Mouse (Mus musculus) ES-E14 (cell line): ENCODE data around the gene Stim2. TPM values are rescaled to one million over a fixed set of nuclear protein-coding genes. Genes with fewer than 3 reads are reported as not detected.

Source experiments
- DNase-seq: peaks from one replicate; pipeline ENCODE4 v3.0.0-alpha.2; 2013; ENCODE audit warnings: low read depth, low spot score
- H3K27ac ChIP-seq: 2 replicates; pipeline ENCODE4 v1.5.1; 2012; ENCODE audit warnings: low read depth, mild to moderate bottlenecking, low read length, moderate library complexity, mixed read lengths; ENCODE audit not compliant: poor library complexity, insufficient read depth, severe bottlenecking
- H3K36me3 ChIP-seq: 2 replicates; pipeline ENCODE4 v1.6.1; 2012; ENCODE audit warnings: mild to moderate bottlenecking, low read length, moderate library complexity, mixed read lengths; ENCODE audit not compliant: control insufficient read depth, poor library complexity, insufficient read depth, severe bottlenecking
- H3K4me1 ChIP-seq, 2 experiments: fragments of 150-350 bp in 1 of 2; sonication (generic) in 1 of 2; 2 replicates each; pipeline ENCODE4 v1.6.1; 2012; ENCODE audit warnings: low read length in 2 of 2, mild to moderate bottlenecking in 1 of 2, mixed read lengths in 1 of 2; ENCODE audit not compliant: control insufficient read depth in 2 of 2, insufficient read depth in 2 of 2, poor library complexity in 1 of 2
- H3K4me3 ChIP-seq, 2 experiments: fragments of 150-350 bp in 1 of 2; sonication (generic) in 1 of 2; 2 replicates each; pipeline ENCODE4 v1.5.1; 2012; ENCODE audit warnings: low read length in 2 of 2, low read depth in 1 of 2, mild to moderate bottlenecking in 1 of 2, mixed read lengths in 1 of 2; ENCODE audit not compliant: insufficient read depth in 1 of 2, poor library complexity in 1 of 2, severe bottlenecking in 1 of 2
- H3K9ac ChIP-seq: 2 replicates; pipeline ENCODE4 v1.6.1; 2012; ENCODE audit warnings: low read depth, mild to moderate bottlenecking, low read length, mixed read lengths; ENCODE audit not compliant: poor library complexity, insufficient read depth, severe bottlenecking
- H3K9me3 ChIP-seq: fragments of 150-350 bp; sonication (generic); 2 replicates; pipeline ENCODE4 v1.6.1; 2012; ENCODE audit warnings: low read depth, mild to moderate bottlenecking, low read length; ENCODE audit not compliant: control insufficient read depth, insufficient read depth
- CHD2 ChIP-seq: IDR thresholded peaks from 2 replicates; pipeline ENCODE4 v1.6.1; 2014; ENCODE audit warnings: mild to moderate bottlenecking, low read depth, low read length, inconsistent platforms
- HCFC1 ChIP-seq: IDR thresholded peaks from 2 replicates; pipeline ENCODE4 v1.6.1; 2012; ENCODE audit warnings: low read length, inconsistent platforms, borderline replicate concordance; ENCODE audit not compliant: insufficient read depth
- MAFK ChIP-seq: IDR thresholded peaks from 2 replicates; pipeline ENCODE4 v1.6.1; 2014; ENCODE audit warnings: mild to moderate bottlenecking, low read depth, low read length, inconsistent platforms; ENCODE audit not compliant: insufficient read depth
- ZC3H11A ChIP-seq: IDR thresholded peaks from 2 replicates; pipeline ENCODE4 v1.6.1; 2012; ENCODE audit warnings: low read depth, mild to moderate bottlenecking, inconsistent platforms, low read length, borderline replicate concordance
- ZNF384 ChIP-seq: IDR thresholded peaks from 2 replicates; pipeline ENCODE4 v1.6.1; 2012; ENCODE audit warnings: low read depth, low read length, inconsistent platforms
- in situ Hi-C, 2 experiments: fragments of 600-800 bp; cut with MboI; formaldehyde crosslinking; loops; one replicate each; pipeline ENCODE4 v1.15.1; 2025; ENCODE audit warnings: low sequenced_read_pairs in 2 of 2, inconsistent platforms in 1 of 2; ENCODE audit not compliant: unreplicated experiment in 2 of 2
- total RNA-seq: library from RNA; depleted of rRNA; stranded (reverse); fragments of 300-350 nt; gene quantifications from 2 replicates; pipeline ENCODE4 v1.2.3, GENCODE M21; 2012

Gene Stim2
- total RNA-seq, 1 experiment = 22.0 TPM

DNA sequence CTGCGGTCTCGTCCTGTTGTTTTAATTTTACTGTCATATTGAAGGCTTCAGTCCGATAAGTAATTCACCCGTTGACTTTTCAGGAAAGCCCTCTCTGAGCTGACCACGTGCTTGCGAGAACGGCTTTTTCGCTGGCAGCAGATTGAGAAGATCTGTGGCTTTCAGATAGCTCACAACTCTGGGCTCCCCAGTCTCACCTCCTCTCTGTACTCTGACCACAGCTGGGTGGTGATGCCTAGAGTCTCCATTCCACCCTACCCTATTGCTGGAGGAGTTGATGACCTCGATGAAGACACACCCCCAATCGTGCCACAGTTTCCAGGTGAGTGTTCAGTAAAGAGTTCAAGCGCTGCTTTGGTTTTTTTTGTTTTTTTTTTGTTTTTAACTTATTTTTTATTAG is 112.5 kb downstream of the Stim2 start:
- Histone ChIP-seq H3K9me3 (no peaks in the 10 kb centered on the region), H3K9ac (no peak overlapping the region), H3K4me1 (no peaks in the 10 kb centered on the region), H3K27ac (no peak overlapping the region), H3K36me3 (peaks cover under 1% of the 10 kb centered on the region; the same call in 1 of the 2 replicates), H3K4me3 (no peak overlapping the region)
- in situ Hi-C loops = loop anchor here (10.0 to 25.0 kb wide), 3 partner anchors 236 to 798 kb away; no protein-coding TSS in a partner anchor
- no peak for TF ChIP-seq HCFC1
- no peak for TF ChIP-seq ZC3H11A
- no peak for TF ChIP-seq ZNF384
- TF ChIP-seq CHD2 = no peak
- no peak for TF ChIP-seq MAFK
- no peak for DNase-seq

GRCm38 (mm10) chr5:54113284-54113683 is 115.0 kb downstream of the Stim2 start:
- TF ChIP-seq ZC3H11A = peak; percentile 65; the same call in 1 of the 2 replicates
- no peak for TF ChIP-seq MAFK
- H3K4me3 ChIP-seq = no peak overlapping the region
- no peaks in the 10 kb centered on the region for H3K9me3 ChIP-seq
- no peaks in the 10 kb centered on the region for H3K4me1 ChIP-seq
- in situ Hi-C loops = loop anchor here (10.0 to 25.0 kb wide), 3 partner anchors 238 to 801 kb away; no protein-coding TSS in a partner anchor
- H3K9ac ChIP-seq = no peak overlapping the region
- H3K27ac ChIP-seq = no peak overlapping the region
- DNase-seq = peak; percentile 21
- peaks cover 4% of the 10 kb centered on the region; the same call in 1 of the 2 replicates for H3K36me3 ChIP-seq

- Histone ChIP-seq H3K4me3 (no peak overlapping the region), H3K36me3 (peaks cover 4% of the 10 kb centered on the region), H3K4me1 (no peaks in the 10 kb centered on the region), H3K27ac (no peak overlapping the region), H3K9me3 (no peaks in the 10 kb centered on the region), H3K9ac (no peak overlapping the region)
- TF ChIP-seq HCFC1 = no peak
- TF ChIP-seq CHD2 = no peak
- TF ChIP-seq ZNF384 = no peak
- TF ChIP-seq ZC3H11A = no peak
- TF ChIP-seq MAFK = no peak
- no peak for DNase-seq
- in situ Hi-C loops = loop anchor here (10.0 to 25.0 kb wide), 3 partner anchors 242 to 804 kb away; no protein-coding TSS in a partner anchor
Measured at GRCm38 (mm10) chr5:54116538-54116937, 118.2 kb downstream of the Stim2 start.

GRCm38 (mm10) chr5:54118410-54119212 is 120.3 kb downstream of the Stim2 start:
- Histone ChIP-seq H3K9me3 (no peaks in the 10 kb centered on the region), H3K36me3 (peaks cover 4% of the 10 kb centered on the region), H3K9ac (no peak overlapping the region), H3K27ac (no peak overlapping the region), H3K4me1 (no peaks in the 10 kb centered on the region), H3K4me3 (no peak overlapping the region)
- in situ Hi-C loops = loop anchor here (10.0 to 25.0 kb wide), 3 partner anchors 244 to 806 kb away; no protein-coding TSS in a partner anchor
- TF ChIP-seq ZC3H11A (no peak), CHD2 (no peak), MAFK (no peak), ZNF384 (no peak), HCFC1 (no peak)
- DNase-seq = no peak
